Mouse (Mus musculus) bone marrow, adult 2 months (tissue): ENCODE data around the gene Lbr. TPM values are rescaled to one million over a fixed set of nuclear protein-coding genes. Genes with fewer than 3 reads are reported as not detected.

Experiments used
- H3K27ac ChIP-seq: fragments of 200-500 bp; 2 replicates; pipeline ENCODE4 v1.5.1; 2012; ENCODE audit warnings: low read depth, mild to moderate bottlenecking, control low read depth, inconsistent platforms, low read length; ENCODE audit not compliant: control insufficient read depth, poor library complexity, insufficient read depth
- H3K4me1 ChIP-seq: fragments of 200-500 bp; 2 replicates; pipeline ENCODE4 v1.6.1; 2011; ENCODE audit warnings: low read length; ENCODE audit not compliant: control insufficient read depth, insufficient read depth
- H3K4me3 ChIP-seq: fragments of 200-500 bp; replicated peaks from 2 replicates; pipeline ENCODE3; 2011; ENCODE audit warnings: mild to moderate bottlenecking, low read depth, low read length, control low read depth; ENCODE audit not compliant: control insufficient read depth
- CTCF ChIP-seq: fragments of 200-500 bp; IDR thresholded peaks from 2 replicates; pipeline ENCODE4 v1.5.1; 2011; ENCODE audit warnings: low read length, control low read depth; ENCODE audit not compliant: control insufficient read depth, insufficient read depth
- POLR2A ChIP-seq: fragments of 200-500 bp; IDR thresholded peaks from 2 replicates; pipeline ENCODE4 v1.6.1; 2011; ENCODE audit warnings: low read depth, mild to moderate bottlenecking, control low read depth, low read length, borderline replicate concordance; ENCODE audit not compliant: control insufficient read depth
- WGBS: fragments of 180-500 bp; shearing (Covaris S2); methylation state at CpG from one replicate; pipeline ENCODE4 v1.1.7; 2018; 5-methylcytosine and 5-hydroxymethylcytosine counted together
- polyA plus RNA-seq: library from polyadenylated mRNA; stranded (reverse); fragments of >200 nt; gene quantifications from 2 replicates; pipeline ENCODE4 v1.2.4, GENCODE M21; 2011; ENCODE audit warnings: low replicate concordance; ENCODE audit not compliant: missing spikeins, insufficient read depth, insufficient read length

Gene Lbr
- polyA plus RNA-seq, 1 experiment: 176 TPM

GRCm38 (mm10) chr1:181861181-181861902, 18.5 kb upstream of the Lbr start:
- Histone ChIP-seq H3K4me1 (peaks cover 14% of the 10 kb centered on the region), H3K27ac (peak overlapping the region; percentile 87), H3K4me3 (no peak overlapping the region)
- 35% methylated on average over 2 of the region's 2 CpGs for WGBS
- no peak for TF ChIP-seq POLR2A

GRCm38 (mm10) chr1:181860659-181861058, 17.8 kb upstream of the Lbr start:
- H3K4me1 ChIP-seq: peaks cover 13% of the 10 kb centered on the region
- peak overlapping the region; percentile 90 for H3K27ac ChIP-seq

DNA sequence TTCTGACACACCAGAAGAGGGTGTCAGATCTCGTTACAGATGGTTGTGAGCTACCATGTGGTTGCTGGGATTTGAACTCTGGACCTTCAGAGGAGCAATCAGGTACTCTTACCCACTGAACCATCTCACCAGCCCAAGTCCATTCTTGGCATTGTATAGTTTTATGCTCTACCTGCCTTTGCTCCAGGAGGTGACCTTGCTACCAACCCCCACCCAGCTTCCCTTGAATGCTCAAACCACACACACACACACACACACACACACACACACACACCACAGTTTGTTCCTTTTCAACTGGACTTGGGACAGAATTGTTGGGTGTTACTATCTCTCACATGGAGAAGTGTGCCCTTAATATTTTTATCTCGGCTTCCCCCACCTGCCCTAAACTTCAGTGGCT, 13.5 kb upstream of the Lbr start:
- H3K27ac ChIP-seq: no peak overlapping the region
- WGBS: 55% methylated on average over 2 of the region's 2 CpGs
- TF ChIP-seq CTCF: no peak
- no peak for TF ChIP-seq POLR2A
- peaks cover 7% of the 10 kb centered on the region; the same call in 1 of the 2 replicates for H3K4me1 ChIP-seq
- H3K4me3 ChIP-seq: no peak overlapping the region

More at GRCm38 (mm10) chr1:181860659-181861058, 17.8 kb upstream of the Lbr start:
- WGBS: 0% methylated on average over 5 of the region's 5 CpGs
- H3K4me3 ChIP-seq: no peak overlapping the region
- TF ChIP-seq POLR2A: peak; percentile 24; the same call in 1 of the 2 replicates
- no peak for TF ChIP-seq CTCF

GRCm38 (mm10) chr1:181854829-181855228, 12.0 kb upstream of the Lbr start:
- TF ChIP-seq CTCF (no peak), POLR2A (no peak)
- 95% methylated on average over 2 of the region's 2 CpGs for WGBS

DNA sequence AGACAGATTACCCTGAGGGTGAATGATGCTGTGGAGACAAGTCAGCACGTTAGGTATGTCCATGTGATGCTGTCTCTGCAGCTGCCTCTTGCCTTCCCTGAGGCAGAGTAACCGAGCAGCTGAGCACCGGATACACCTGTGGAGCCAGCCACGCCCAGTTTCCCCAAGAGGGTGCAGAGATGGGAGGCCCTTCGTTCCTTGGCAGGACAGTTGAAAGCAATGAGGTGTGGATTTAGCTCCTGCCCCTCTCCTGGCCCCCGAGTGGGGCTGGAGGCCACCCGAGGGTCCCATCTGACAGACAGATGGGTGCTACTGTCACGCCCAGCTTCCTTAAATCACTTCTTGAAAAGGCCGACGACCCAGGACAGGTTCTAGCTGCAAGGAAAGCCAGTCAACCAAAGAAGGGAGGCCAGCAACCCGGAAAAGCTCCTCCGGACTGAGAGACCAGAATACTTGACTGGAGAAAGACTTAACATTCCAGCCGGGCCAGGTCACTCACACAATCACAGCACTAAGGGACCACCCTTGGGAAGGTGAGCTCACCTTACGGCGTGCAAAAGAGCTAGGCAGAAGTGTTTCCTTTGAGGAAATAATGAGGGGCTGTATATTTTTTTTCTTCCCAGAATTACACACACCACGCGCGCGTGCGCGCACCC, 10.4 kb upstream of the Lbr start:
- TF ChIP-seq CTCF: no peak
- TF ChIP-seq POLR2A: peak; percentile 65
- 2% methylated on average over 21 of the region's 21 CpGs for WGBS
- H3K4me1 ChIP-seq: peaks cover 5% of the 10 kb centered on the region; the same call in 1 of the 2 replicates
- peak overlapping the region; percentile 69 for H3K4me3 ChIP-seq
- H3K27ac ChIP-seq: peak overlapping the region; percentile 83

More at GRCm38 (mm10) chr1:181854829-181855228, 12.0 kb upstream of the Lbr start:
- Histone ChIP-seq H3K4me3 (no peak overlapping the region), H3K4me1 (peaks cover 7% of the 10 kb centered on the region; the same call in 1 of the 2 replicates), H3K27ac (no peak overlapping the region)

GRCm38 (mm10) chr1:181852466-181852865, 9.6 kb upstream of the Lbr start:
- Histone ChIP-seq H3K27ac (peak overlapping the region; percentile 92), H3K4me1 (peaks cover 5% of the 10 kb centered on the region; the same call in 1 of the 2 replicates), H3K4me3 (peak overlapping the region; percentile 69)
- TF ChIP-seq CTCF: no peak
- 2% methylated on average over 13 of the region's 13 CpGs for WGBS

DNA sequence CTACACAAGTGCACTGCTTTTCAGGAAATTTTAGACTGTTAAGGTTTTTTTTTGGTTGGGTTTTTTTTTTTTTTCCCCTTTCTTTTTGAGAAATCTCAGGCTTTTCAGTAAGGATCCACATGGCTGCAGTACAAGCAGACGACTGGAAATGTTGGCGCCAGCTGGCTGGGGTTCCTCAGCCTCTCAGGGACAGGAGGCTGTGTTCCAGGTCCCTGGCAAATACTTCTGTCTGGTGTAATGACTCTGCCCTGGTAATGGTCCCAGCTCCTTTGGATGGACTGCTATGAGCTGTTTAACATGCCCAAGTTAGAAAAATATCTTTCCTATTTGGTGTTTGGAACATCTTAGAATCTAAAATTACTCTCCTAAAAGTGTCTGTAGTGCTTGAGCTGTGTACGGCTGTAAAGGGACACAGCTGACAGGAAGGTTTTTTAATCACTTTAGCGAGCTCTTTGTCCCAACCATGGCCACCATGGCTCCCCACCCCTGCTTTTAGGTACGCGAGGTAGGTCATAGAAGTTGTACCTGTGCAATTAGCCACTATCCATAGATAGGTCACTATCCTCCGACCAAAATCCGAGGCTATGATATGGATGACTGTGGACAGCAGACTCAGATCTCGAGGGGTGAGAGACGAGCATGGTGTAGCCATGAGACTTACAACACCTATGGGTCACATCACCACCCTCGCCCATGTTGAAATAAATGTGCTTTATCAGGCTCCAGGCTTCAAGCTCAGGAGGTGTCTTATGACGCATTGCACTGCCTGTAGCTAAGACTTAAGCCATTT, 8.9 kb upstream of the Lbr start:
- WGBS: 64% methylated on average over 12 of the region's 12 CpGs
- TF ChIP-seq POLR2A: no peak
- no peak for TF ChIP-seq CTCF
- Histone ChIP-seq H3K4me1 (peaks cover 5% of the 10 kb centered on the region; the same call in 1 of the 2 replicates), H3K4me3 (no peak overlapping the region), H3K27ac (no peak overlapping the region; the same call in 1 of the 2 replicates)

DNA sequence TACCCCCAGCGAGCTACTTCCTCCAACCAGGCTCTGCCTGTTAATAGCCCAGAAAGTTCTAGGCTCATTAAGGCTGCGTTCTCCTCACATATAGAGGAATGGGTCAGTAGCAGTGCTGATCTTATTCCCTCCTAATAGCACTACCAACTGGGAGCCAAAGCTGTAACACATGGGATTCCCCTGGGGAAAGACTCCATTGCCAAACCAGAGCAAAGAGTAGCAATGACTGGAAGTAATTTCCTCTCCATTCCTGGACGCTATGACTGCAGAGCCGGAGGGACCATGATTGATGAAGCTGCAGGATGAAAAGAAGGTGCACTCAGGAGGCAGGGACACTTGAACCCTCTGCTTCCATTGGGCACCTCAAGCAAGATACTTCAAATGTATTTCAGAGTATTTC, 7.6 kb upstream of the Lbr start:
- Histone ChIP-seq H3K27ac (no peak overlapping the region), H3K4me1 (peaks cover 2% of the 10 kb centered on the region; the same call in 1 of the 2 replicates), H3K4me3 (no peak overlapping the region)
- TF ChIP-seq CTCF: no peak
- no peak for TF ChIP-seq POLR2A
- WGBS: 83% methylated on average over 4 of the region's 4 CpGs
